Mouse (Mus musculus): ENCODE data around the gene Vmn1r112. TPM values are rescaled to one million over a fixed set of nuclear protein-coding genes. Genes with fewer than 3 reads are reported as not detected.
"Not testable (repeated sequence)": the region's sequence is repeated elsewhere in the genome, so short reads cannot be mapped to it uniquely, and the experiment has no call there.

Vmn1r112 gene
- not detected for total RNA-seq (2022)

- not testable (repeated sequence) for DNase-seq (ENCODE audit: low spot score in 2 of 2)
Observed at GRCm38 (mm10) chr7:20770885-20771284, at the start of gene Vmn1r112. Gene Vmn1r112, plus strand, starts transcription at chr7:20771185.

GRCm38 (mm10) chr7:20730524-20730923 lies 40.5 kb upstream of the Vmn1r112 start, which contains the start of gene Gm10668:
Gene Gm10668, minus strand, starts transcription at chr7:20730624.
- not testable (repeated sequence) for DNase-seq (ENCODE audit: low spot score in 2 of 2)

- not testable (repeated sequence) for DNase-seq (ENCODE audit: low spot score in 2 of 2)
Observed at GRCm38 (mm10) chr7:20786985-20787384, 16.0 kb downstream of the Vmn1r112 start, which contains the start of gene Vmn1r113. Gene Vmn1r113, plus strand, starts transcription at chr7:20787285.

- not testable (repeated sequence) for DNase-seq (ENCODE audit: low spot score in 2 of 2)
Observed at GRCm38 (mm10) chr7:20812086-20812485, 41.1 kb downstream of the Vmn1r112 start, which contains the start of gene Vmn1r114. Gene Vmn1r114, minus strand, starts transcription at chr7:20812186.

Other genes with a start within 250 kb of the Vmn1r112 start
- gene Vmn1r104, start 237.3 kb upstream of the Vmn1r112 start, total RNA-seq (2022): not detected
- gene Gm5726, start 225.4 kb upstream of the Vmn1r112 start, total RNA-seq (2022): not detected
- gene Gm4141, start 194.9 kb upstream of the Vmn1r112 start, total RNA-seq (2022): not detected
- not detected for gene Gm4513, start 172.2 kb upstream of the Vmn1r112 start, total RNA-seq (2022)
- gene Vmn1r107, start 102.3 kb upstream of the Vmn1r112 start, total RNA-seq (2022): not detected
- gene Vmn1r111, start 68.0 kb upstream of the Vmn1r112 start, total RNA-seq (2022): not detected
- not detected for gene Gm10668, start 40.6 kb upstream of the Vmn1r112 start, total RNA-seq (2022)
- not detected for gene Vmn1r113, start 16.1 kb downstream of the Vmn1r112 start, total RNA-seq (2022)
- gene Vmn1r114, start 41.0 kb downstream of the Vmn1r112 start, total RNA-seq (2022): not detected
- not detected for gene Vmn1r115, start 73.8 kb downstream of the Vmn1r112 start, total RNA-seq (2022)
- gene Vmn1r116, start 101.1 kb downstream of the Vmn1r112 start, total RNA-seq (2022): not detected
- not detected for gene Vmn1r117, start 112.9 kb downstream of the Vmn1r112 start, total RNA-seq (2022)
- not detected for gene Vmn1r118, start 141.2 kb downstream of the Vmn1r112 start, total RNA-seq (2022)
- not detected for gene Vmn1r119, start 241.3 kb downstream of the Vmn1r112 start, total RNA-seq (2022)